Mouse (Mus musculus): ENCODE data around the gene Gm37240. TPM values are rescaled to one million over a fixed set of nuclear protein-coding genes. Genes with fewer than 3 reads are reported as not detected.

Gm37240 gene
- polyA plus RNA-seq, 1 experiment from 2014 or later = 3.2 TPM

- ATAC-seq (replicated peaks; ENCODE audit: insufficient number of reproducible peaks, low FRiP score, low TSS enrichment, low read depth) (peak; percentile 24; the same call in 1 of the 2 replicates), DNase-seq (ENCODE audit: low spot score) (no peak)
- no peak overlapping the region for H3K4me2 ChIP-seq (ENCODE audit: low read depth, low read length)
- no peak overlapping the region for H3K9ac ChIP-seq (replicated peaks; ENCODE audit: low read length)
- no peak overlapping the region for H3K4me3 ChIP-seq (ENCODE audit: low read depth, low read length)
- no peaks in the 10 kb centered on the region for H3K4me1 ChIP-seq (ENCODE audit: control insufficient read depth, insufficient read depth, low read length)
- 58% methylated on average over 9 of the region's 9 CpGs for WGBS
- H3K9me3 ChIP-seq (replicated peaks; ENCODE audit: control insufficient read depth, low read length) = no peaks in the 10 kb centered on the region
- no peaks in the 10 kb centered on the region for H3K27me3 ChIP-seq (ENCODE audit: control insufficient read depth, insufficient read depth, low read length)
- H3K36me3 ChIP-seq (replicated peaks; ENCODE audit: control insufficient read depth, insufficient read depth, low read depth, low read length) = no peaks in the 10 kb centered on the region
- no peak overlapping the region for H3K27ac ChIP-seq (replicated peaks; ENCODE audit: low read depth, low read length)
Observed at GRCm38 (mm10) chr3:84695418-84695817, 1191.9 kb downstream of the Gm37240 start.

- Histone ChIP-seq H3K27me3 (ENCODE audit: control insufficient read depth, insufficient read depth, low read length) (no peaks in the 10 kb centered on the region), H3K27ac (replicated peaks; ENCODE audit: low read depth, low read length) (no peak overlapping the region), H3K4me3 (ENCODE audit: low read depth, low read length) (no peak overlapping the region), H3K36me3 (replicated peaks; ENCODE audit: control insufficient read depth, insufficient read depth, low read depth, low read length) (no peaks in the 10 kb centered on the region), H3K4me1 (ENCODE audit: control insufficient read depth, insufficient read depth, low read length) (no peaks in the 10 kb centered on the region), H3K4me2 (ENCODE audit: low read depth, low read length) (no peak overlapping the region), H3K9me3 (replicated peaks; ENCODE audit: control insufficient read depth, low read length) (no peaks in the 10 kb centered on the region), H3K9ac (replicated peaks; ENCODE audit: low read length) (no peak overlapping the region)
- ATAC-seq (replicated peaks; ENCODE audit: insufficient number of reproducible peaks, low FRiP score, low TSS enrichment, low read depth) (no peak), DNase-seq (ENCODE audit: low spot score) (no peak)
- WGBS = 71% methylated on average over 10 of the region's 10 CpGs
Observed at GRCm38 (mm10) chr3:84693886-84694285, 1193.4 kb downstream of the Gm37240 start.

GRCm38 (mm10) chr3:84692647-84693199 is 1194.6 kb downstream of the Gm37240 start:
- no peak overlapping the region for H3K27ac ChIP-seq (replicated peaks; ENCODE audit: low read depth, low read length)
- WGBS = 60% methylated on average over 4 of the region's 4 CpGs

GRCm38 (mm10) chr3:84690091-84690771 is 1197.1 kb downstream of the Gm37240 start:
- Histone ChIP-seq H3K36me3 (replicated peaks; ENCODE audit: control insufficient read depth, insufficient read depth, low read depth, low read length) (no peaks in the 10 kb centered on the region), H3K9ac (replicated peaks; ENCODE audit: low read length) (no peak overlapping the region), H3K4me2 (ENCODE audit: low read depth, low read length) (no peak overlapping the region), H3K4me3 (ENCODE audit: low read depth, low read length) (no peak overlapping the region), H3K27ac (replicated peaks; ENCODE audit: low read depth, low read length) (no peak overlapping the region), H3K9me3 (replicated peaks; ENCODE audit: control insufficient read depth, low read length) (no peaks in the 10 kb centered on the region), H3K4me1 (ENCODE audit: control insufficient read depth, insufficient read depth, low read length) (no peaks in the 10 kb centered on the region), H3K27me3 (ENCODE audit: control insufficient read depth, insufficient read depth, low read length) (no peaks in the 10 kb centered on the region)
- WGBS = 76% methylated on average over 7 of the region's 7 CpGs
- no peak for DNase-seq (ENCODE audit: low spot score)
- no peak for ATAC-seq (replicated peaks; ENCODE audit: insufficient number of reproducible peaks, low FRiP score, low TSS enrichment, low read depth)

More at GRCm38 (mm10) chr3:84692647-84693199, 1194.6 kb downstream of the Gm37240 start:
- H3K4me2 ChIP-seq (ENCODE audit: low read depth, low read length) = no peak overlapping the region
- H3K9me3 ChIP-seq (replicated peaks; ENCODE audit: control insufficient read depth, low read length) = no peaks in the 10 kb centered on the region
- H3K27me3 ChIP-seq (ENCODE audit: control insufficient read depth, insufficient read depth, low read length) = no peaks in the 10 kb centered on the region
- DNase-seq (ENCODE audit: low spot score) (peak; percentile 75), ATAC-seq (replicated peaks; ENCODE audit: insufficient number of reproducible peaks, low FRiP score, low TSS enrichment, low read depth) (no peak)
- no peak overlapping the region for H3K9ac ChIP-seq (replicated peaks; ENCODE audit: low read length)
- H3K4me3 ChIP-seq (ENCODE audit: low read depth, low read length) = no peak overlapping the region
- H3K36me3 ChIP-seq (replicated peaks; ENCODE audit: control insufficient read depth, insufficient read depth, low read depth, low read length) = no peaks in the 10 kb centered on the region
- H3K4me1 ChIP-seq (ENCODE audit: control insufficient read depth, insufficient read depth, low read length) = no peaks in the 10 kb centered on the region

- no peak overlapping the region for H3K4me2 ChIP-seq (ENCODE audit: low read depth, low read length)
- ATAC-seq (replicated peaks; ENCODE audit: insufficient number of reproducible peaks, low FRiP score, low TSS enrichment, low read depth) (no peak), DNase-seq (ENCODE audit: low spot score) (no peak)
- H3K9me3 ChIP-seq (replicated peaks; ENCODE audit: control insufficient read depth, low read length) = no peaks in the 10 kb centered on the region
- H3K9ac ChIP-seq (replicated peaks; ENCODE audit: low read length) = no peak overlapping the region
- no peaks in the 10 kb centered on the region for H3K27me3 ChIP-seq (ENCODE audit: control insufficient read depth, insufficient read depth, low read length)
- no peaks in the 10 kb centered on the region for H3K36me3 ChIP-seq (replicated peaks; ENCODE audit: control insufficient read depth, insufficient read depth, low read depth, low read length)
- no peak overlapping the region for H3K27ac ChIP-seq (replicated peaks; ENCODE audit: low read depth, low read length)
- no peak overlapping the region for H3K4me3 ChIP-seq (ENCODE audit: low read depth, low read length)
- no peaks in the 10 kb centered on the region for H3K4me1 ChIP-seq (ENCODE audit: control insufficient read depth, insufficient read depth, low read length)
- WGBS = 78% methylated on average over 2 of the region's 2 CpGs
Observed at GRCm38 (mm10) chr3:84689656-84690055, 1197.7 kb downstream of the Gm37240 start.

- 79% methylated on average over 5 of the region's 5 CpGs for WGBS
- Histone ChIP-seq H3K9me3 (replicated peaks; ENCODE audit: control insufficient read depth, low read length) (no peaks in the 10 kb centered on the region), H3K4me1 (ENCODE audit: control insufficient read depth, insufficient read depth, low read length) (no peaks in the 10 kb centered on the region), H3K27me3 (ENCODE audit: control insufficient read depth, insufficient read depth, low read length) (no peaks in the 10 kb centered on the region), H3K4me2 (ENCODE audit: low read depth, low read length) (no peak overlapping the region), H3K36me3 (replicated peaks; ENCODE audit: control insufficient read depth, insufficient read depth, low read depth, low read length) (no peaks in the 10 kb centered on the region), H3K4me3 (ENCODE audit: low read depth, low read length) (no peak overlapping the region), H3K27ac (replicated peaks; ENCODE audit: low read depth, low read length) (no peak overlapping the region), H3K9ac (replicated peaks; ENCODE audit: low read length) (no peak overlapping the region)
- DNase-seq (ENCODE audit: low spot score) (no peak), ATAC-seq (replicated peaks; ENCODE audit: insufficient number of reproducible peaks, low FRiP score, low TSS enrichment, low read depth) (no peak)
Observed at GRCm38 (mm10) chr3:84688176-84688575, 1199.1 kb downstream of the Gm37240 start.

GRCm38 (mm10) chr3:84687488-84687846 is 1199.9 kb downstream of the Gm37240 start:
- H3K27me3 ChIP-seq (ENCODE audit: control insufficient read depth, insufficient read depth, low read length) = no peaks in the 10 kb centered on the region
- no peak overlapping the region for H3K27ac ChIP-seq (replicated peaks; ENCODE audit: low read depth, low read length)
- WGBS = 56% methylated on average over 2 of the region's 2 CpGs
- ATAC-seq (replicated peaks; ENCODE audit: insufficient number of reproducible peaks, low FRiP score, low TSS enrichment, low read depth) (no peak), DNase-seq (ENCODE audit: low spot score) (no peak)
- no peaks in the 10 kb centered on the region for H3K36me3 ChIP-seq (replicated peaks; ENCODE audit: control insufficient read depth, insufficient read depth, low read depth, low read length)
- no peaks in the 10 kb centered on the region for H3K4me1 ChIP-seq (ENCODE audit: control insufficient read depth, insufficient read depth, low read length)
- no peaks in the 10 kb centered on the region for H3K9me3 ChIP-seq (replicated peaks; ENCODE audit: control insufficient read depth, low read length)
- no peak overlapping the region for H3K4me3 ChIP-seq (ENCODE audit: low read depth, low read length)
- H3K9ac ChIP-seq (replicated peaks; ENCODE audit: low read length) = no peak overlapping the region
- no peak overlapping the region for H3K4me2 ChIP-seq (ENCODE audit: low read depth, low read length)

GRCm38 (mm10) chr3:84686799-84687487 is 1200.4 kb downstream of the Gm37240 start:
- Histone ChIP-seq H3K4me3 (ENCODE audit: low read depth, low read length) (no peak overlapping the region), H3K36me3 (replicated peaks; ENCODE audit: control insufficient read depth, insufficient read depth, low read depth, low read length) (no peaks in the 10 kb centered on the region), H3K27me3 (ENCODE audit: control insufficient read depth, insufficient read depth, low read length) (no peaks in the 10 kb centered on the region), H3K4me2 (ENCODE audit: low read depth, low read length) (no peak overlapping the region), H3K4me1 (ENCODE audit: control insufficient read depth, insufficient read depth, low read length) (no peaks in the 10 kb centered on the region), H3K9me3 (replicated peaks; ENCODE audit: control insufficient read depth, low read length) (no peaks in the 10 kb centered on the region), H3K9ac (replicated peaks; ENCODE audit: low read length) (no peak overlapping the region), H3K27ac (replicated peaks; ENCODE audit: low read depth, low read length) (no peak overlapping the region)
- ATAC-seq (replicated peaks; ENCODE audit: insufficient number of reproducible peaks, low FRiP score, low TSS enrichment, low read depth) (no peak), DNase-seq (ENCODE audit: low spot score) (no peak)
- WGBS = 55% methylated on average over 7 of the region's 7 CpGs
